Mouse (Mus musculus): Measurements from ENCODE around the gene Gigyf1.

- TF ChIP-seq POLR2A (IDR thresholded peaks at IDR 0.05; ENCODE audit: borderline replicate concordance, control insufficient read depth, low read depth, low read length) = no peak; the same call in 1 of the 2 replicates
- no peak for TF ChIP-seq CTCF (IDR thresholded peaks at IDR 0.05; ENCODE audit: control insufficient read depth, insufficient read depth, low read length)
These were observed 52.6 kb downstream of the Gigyf1 start for GRCm38 (mm10) chr5:137570691-137571586.
